Mouse (Mus musculus): ENCODE measurements around the gene Itgb7.
A peak's percentile ranks its signal among the peaks of the same experiment; 100 is the strongest.

GRCm38 (mm10) chr15:102224186-102224991 lies 7.4 kb downstream of the Itgb7 start:
- peak; percentile 50 for TF ChIP-seq CTCF (IDR thresholded peaks at IDR 0.05; ENCODE audit: low read depth, low read length)
- no peak for TF ChIP-seq TAL1 (conservative IDR thresholded peaks at IDR 0.05; ENCODE audit: low read depth, low read length)
- no peak for TF ChIP-seq GATA1 (IDR thresholded peaks at IDR 0.05; ENCODE audit: borderline replicate concordance, low read length)
- TF ChIP-seq POLR2AphosphoS5 (IDR thresholded peaks at IDR 0.05; ENCODE audit: insufficient replicate concordance, low read depth, low read length): no peak
- TF ChIP-seq GATA2 (IDR thresholded peaks at IDR 0.05; ENCODE audit: borderline replicate concordance, low read depth, low read length): no peak
